Mouse (Mus musculus) kidney, adult 2 months (tissue): ENCODE results near the gene Cbr4. TPM values are rescaled to one million over a fixed set of nuclear protein-coding genes. Genes with fewer than 3 reads are reported as not detected.
A peak's percentile ranks its signal among the peaks of the same experiment; 100 is the strongest.

ENCODE experiments used
- DNase-seq: peaks from one replicate; pipeline ENCODE4 v3.0.0; 2021
- H3K27ac ChIP-seq: fragments of 200-500 bp; 2 replicates; pipeline ENCODE4 v1.5.1; 2012; ENCODE audit warnings: low read depth, low read length, control low read depth, inconsistent platforms; ENCODE audit not compliant: insufficient read depth
- H3K27me3 ChIP-seq: fragments of 200-500 bp; replicated peaks from 2 replicates; pipeline ENCODE4 v1.6.1; 2012; ENCODE audit warnings: mild to moderate bottlenecking, moderate library complexity, low read length, inconsistent platforms; ENCODE audit not compliant: control insufficient read depth, insufficient read depth
- H3K36me3 ChIP-seq: fragments of 200-500 bp; 2 replicates; pipeline ENCODE4 v1.6.1; 2012; ENCODE audit warnings: mild to moderate bottlenecking, moderate library complexity, low read length, inconsistent platforms; ENCODE audit not compliant: control insufficient read depth, insufficient read depth
- H3K4me1 ChIP-seq: fragments of 200-500 bp; 2 replicates; pipeline ENCODE4 v1.6.1; 2011; ENCODE audit warnings: low read length; ENCODE audit not compliant: control insufficient read depth, insufficient read depth
- H3K4me3 ChIP-seq: fragments of 200-500 bp; 2 replicates; pipeline ENCODE4 v1.5.1; 2011; ENCODE audit warnings: mild to moderate bottlenecking, low read depth, low read length, control low read depth; ENCODE audit not compliant: insufficient read depth
- CTCF ChIP-seq: fragments of 200-500 bp; conservative IDR thresholded peaks from 2 replicates; pipeline ENCODE4 v1.5.1; 2011; ENCODE audit warnings: low read depth, mild to moderate bottlenecking, control low read depth, low read length, moderate library complexity, mixed read lengths; ENCODE audit not compliant: insufficient read depth, insufficient read length
- POLR2A ChIP-seq: fragments of 200-500 bp; IDR thresholded peaks from one replicate; pipeline ENCODE4 v1.6.1; 2011; ENCODE audit warnings: low read depth, low read length, control low read depth
- WGBS: fragments of 180-500 bp; shearing (Covaris S2); methylation state at CpG from one replicate; pipeline ENCODE4 v1.1.7; 2018; 5-methylcytosine and 5-hydroxymethylcytosine counted together
- polyA plus RNA-seq: library from polyadenylated mRNA; depleted of rRNA; stranded (reverse); fragments of >200 nt; gene quantifications from 2 replicates; pipeline ENCODE4 v1.2.3, GENCODE M21; 2012

The Cbr4 gene
- polyA plus RNA-seq, 1 experiment: 18.1 TPM

DNA sequence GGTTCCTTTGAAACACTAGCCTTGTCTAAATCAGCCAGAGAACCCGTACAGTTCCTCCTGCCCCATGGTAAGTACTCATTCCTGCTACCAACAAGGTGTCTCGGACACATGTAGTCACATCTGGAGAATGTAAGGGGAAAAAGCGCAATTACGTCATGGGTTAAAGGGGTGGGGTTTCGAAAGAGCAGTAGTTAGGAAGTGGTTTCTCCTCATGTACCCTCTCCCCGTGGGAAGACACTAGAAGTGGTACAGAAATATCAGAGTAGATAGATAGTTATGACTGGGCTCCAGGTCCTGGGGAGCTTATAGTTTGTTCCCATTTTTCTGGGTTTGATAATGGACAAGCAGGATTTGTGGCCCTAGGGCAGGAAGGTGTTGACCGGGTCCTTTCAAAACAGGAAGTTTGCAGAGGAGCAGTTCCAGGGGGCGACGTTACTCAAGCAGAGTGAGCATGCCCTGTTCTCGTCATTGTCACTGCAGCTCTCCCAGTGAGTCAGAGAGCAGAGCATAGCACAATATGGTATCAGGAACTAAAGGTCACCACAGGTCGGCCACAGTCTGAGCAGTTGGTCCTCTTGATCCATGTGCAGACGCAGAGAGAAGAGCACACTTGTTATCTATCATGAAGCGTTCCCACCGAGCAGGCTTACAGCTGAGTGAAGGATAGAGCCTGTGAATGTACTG lies 30.1 kb downstream of the Cbr4 start:
- Histone ChIP-seq H3K4me3 (no peak overlapping the region), H3K27me3 (no peaks in the 10 kb centered on the region), H3K4me1 (no peaks in the 10 kb centered on the region), H3K27ac (no peak overlapping the region), H3K36me3 (no peaks in the 10 kb centered on the region; the same call in 1 of the 2 replicates)
- peak; percentile 24 for DNase-seq
- no peak for TF ChIP-seq CTCF
- no peak for TF ChIP-seq POLR2A
- WGBS: 64% methylated on average over 14 of the region's 14 CpGs

DNA sequence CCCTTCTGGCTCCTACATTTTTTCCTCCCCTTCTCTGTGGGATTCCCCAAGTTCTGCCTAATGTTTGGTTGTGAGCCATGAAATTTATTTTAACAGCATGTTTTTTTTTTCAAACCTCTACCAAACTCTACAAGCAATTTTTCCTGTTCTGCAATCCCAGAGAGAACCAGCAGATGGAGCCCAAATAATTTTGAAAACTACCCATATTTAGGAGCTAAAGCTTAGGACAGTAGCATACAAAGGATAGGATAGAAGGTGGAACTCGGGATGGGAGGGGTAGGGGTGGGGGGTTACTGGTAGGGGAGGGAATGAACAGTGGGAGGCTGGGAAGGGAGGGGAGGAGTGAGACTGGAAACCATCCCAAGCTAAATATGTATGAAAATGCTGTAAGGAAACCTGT lies 34.6 kb downstream of the Cbr4 start:
- Histone ChIP-seq H3K4me3 (no peak overlapping the region), H3K27me3 (no peaks in the 10 kb centered on the region), H3K36me3 (no peaks in the 10 kb centered on the region; the same call in 1 of the 2 replicates), H3K4me1 (no peaks in the 10 kb centered on the region), H3K27ac (no peak overlapping the region)
- TF ChIP-seq CTCF: no peak
- TF ChIP-seq POLR2A: no peak
- DNase-seq: peak; percentile 27
- WGBS: 2% methylated on average over 1 of the region's 1 CpGs

DNA sequence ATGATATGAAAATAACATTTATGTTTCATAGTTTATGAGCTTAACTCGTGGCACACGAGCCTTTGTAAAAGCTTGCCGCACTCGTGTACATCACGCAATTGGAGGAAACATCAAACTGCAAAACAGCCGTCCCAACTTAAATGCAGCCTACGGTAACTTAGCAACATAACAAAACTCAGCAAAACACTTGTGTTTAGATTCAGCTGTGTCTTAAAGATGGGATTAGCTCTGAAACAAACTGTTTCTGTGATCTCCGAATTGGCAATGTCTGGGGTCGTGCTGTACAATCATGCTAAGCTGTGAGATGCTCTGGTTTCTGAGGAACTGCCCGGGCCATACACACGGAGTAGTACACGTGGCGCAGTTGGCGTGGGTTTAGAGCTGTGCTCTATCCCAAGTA lies 39.5 kb downstream of the Cbr4 start:
- Histone ChIP-seq H3K36me3 (peaks cover 2% of the 10 kb centered on the region; the same call in 1 of the 2 replicates), H3K4me3 (no peak overlapping the region), H3K27me3 (no peaks in the 10 kb centered on the region), H3K27ac (no peak overlapping the region), H3K4me1 (no peaks in the 10 kb centered on the region)
- DNase-seq: no peak
- TF ChIP-seq CTCF (no peak), POLR2A (no peak)
- 90% methylated on average over 14 of the region's 14 CpGs for WGBS

DNA sequence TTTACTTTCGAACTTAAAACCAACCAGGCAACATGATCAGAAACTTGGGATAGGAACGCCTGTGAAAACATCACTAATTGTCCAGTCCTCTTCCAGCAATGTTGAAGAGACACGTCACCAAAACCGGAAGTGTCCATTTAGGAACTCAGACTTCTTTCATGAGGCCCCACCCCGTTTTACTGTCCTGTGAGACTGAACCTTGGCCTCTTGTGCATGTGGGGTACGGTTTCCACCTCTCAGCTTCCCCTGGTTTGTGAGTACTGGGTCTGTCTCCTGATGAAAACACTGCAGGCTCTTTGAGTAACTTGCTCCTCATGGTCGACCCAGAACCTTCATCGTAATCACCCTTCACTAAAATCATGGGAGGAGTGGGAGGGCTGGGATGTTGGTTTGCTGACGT lies 40.7 kb downstream of the Cbr4 start:
- Histone ChIP-seq H3K27me3 (no peaks in the 10 kb centered on the region), H3K36me3 (peaks cover 2% of the 10 kb centered on the region; the same call in 1 of the 2 replicates), H3K27ac (no peak overlapping the region), H3K4me1 (no peaks in the 10 kb centered on the region), H3K4me3 (no peak overlapping the region)
- no peak for DNase-seq
- WGBS: 74% methylated on average over 9 of the region's 9 CpGs
- no peak for TF ChIP-seq POLR2A
- no peak for TF ChIP-seq CTCF

DNA sequence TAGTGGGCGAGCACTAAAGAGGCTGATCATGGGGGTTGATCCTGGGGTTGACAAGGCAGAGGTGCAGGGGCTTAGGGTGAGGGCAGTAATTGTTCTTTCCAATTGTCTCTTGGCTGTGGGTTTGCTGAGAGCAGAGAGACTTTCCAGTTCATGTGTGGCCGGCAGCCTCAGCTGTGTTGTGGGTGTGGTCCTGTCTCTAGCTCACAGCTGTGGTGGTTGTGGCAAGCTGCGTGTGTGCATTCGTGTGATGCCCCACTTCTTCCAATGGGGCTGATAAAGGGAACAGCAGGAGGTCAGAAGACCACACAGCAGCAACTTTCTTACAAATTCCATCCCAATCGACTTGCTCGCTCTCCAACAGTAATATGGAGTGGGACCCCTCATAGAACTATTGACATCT lies 41.1 kb downstream of the Cbr4 start:
- Histone ChIP-seq H3K36me3 (peaks cover 2% of the 10 kb centered on the region; the same call in 1 of the 2 replicates), H3K27ac (no peak overlapping the region), H3K27me3 (no peaks in the 10 kb centered on the region), H3K4me3 (no peak overlapping the region), H3K4me1 (no peaks in the 10 kb centered on the region)
- no peak for DNase-seq
- WGBS: 78% methylated on average over 6 of the region's 6 CpGs
- TF ChIP-seq CTCF (no peak), POLR2A (no peak)

DNA sequence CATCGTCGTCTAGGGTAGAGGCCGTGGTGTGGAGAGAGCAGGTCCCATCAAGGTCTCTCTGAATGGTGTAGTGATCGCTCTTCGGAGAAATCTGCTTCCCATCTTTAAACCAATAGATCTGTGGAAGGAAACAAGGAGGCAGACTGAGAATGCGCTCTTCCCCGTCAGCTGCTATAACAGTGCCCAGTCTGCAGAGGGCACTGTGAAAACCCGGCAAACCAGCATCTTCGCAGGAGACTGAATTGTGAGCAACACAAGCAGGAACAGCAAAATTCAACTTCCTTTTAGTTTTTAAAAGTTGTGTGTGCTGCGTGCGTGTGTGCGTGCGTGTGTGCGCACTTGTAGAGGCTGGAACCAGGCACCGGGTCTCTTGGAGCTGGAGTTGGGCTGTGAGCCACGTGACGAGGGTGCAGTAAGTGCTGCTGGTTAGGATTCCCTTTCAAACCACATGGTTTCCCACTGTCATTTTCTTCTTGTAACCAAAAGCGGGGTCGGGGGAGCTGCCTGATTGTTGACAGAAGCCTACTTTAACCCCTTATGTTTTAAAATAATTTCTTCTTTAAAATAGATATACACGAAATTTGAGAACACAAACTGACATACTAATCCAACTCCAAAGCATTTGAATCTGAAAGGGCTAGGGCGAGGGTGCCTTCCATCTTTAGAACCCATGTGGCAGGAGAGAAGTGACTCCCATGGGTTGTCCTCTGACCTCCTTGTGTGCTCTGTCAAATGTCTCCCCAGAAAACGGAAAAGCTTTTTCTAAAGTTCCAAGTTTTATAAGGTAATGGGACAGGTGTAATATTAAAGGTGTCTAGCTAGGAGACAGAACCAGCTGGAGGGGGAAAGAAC lies 44.6 kb downstream of the Cbr4 start:
- DNase-seq: no peak
- Histone ChIP-seq H3K4me1 (no peaks in the 10 kb centered on the region; the same call in 1 of the 2 replicates), H3K27me3 (no peaks in the 10 kb centered on the region), H3K27ac (no peak overlapping the region), H3K36me3 (peaks cover 2% of the 10 kb centered on the region; the same call in 1 of the 2 replicates), H3K4me3 (no peak overlapping the region)
- 77% methylated on average over 22 of the region's 22 CpGs for WGBS
- peak; percentile 43 for TF ChIP-seq CTCF
- TF ChIP-seq POLR2A: no peak

DNA sequence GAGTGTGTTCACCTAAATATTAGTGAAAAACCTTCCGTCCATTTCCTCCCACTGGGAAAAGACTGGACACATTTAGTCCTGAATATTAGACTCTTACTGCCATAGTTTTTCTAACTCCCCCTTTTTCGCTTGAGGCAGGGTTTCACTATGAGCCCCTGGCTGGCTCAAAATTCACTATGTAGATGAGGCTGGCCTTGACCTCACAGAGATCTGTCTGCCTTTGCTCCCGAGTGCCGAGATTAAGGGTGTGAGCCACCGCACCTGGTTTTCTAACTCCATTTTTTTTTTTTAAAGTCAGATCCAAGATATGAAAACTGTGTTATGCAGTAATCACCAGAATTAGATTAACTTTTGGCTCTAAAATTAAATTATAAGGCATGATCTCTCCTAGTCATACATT lies 45.3 kb downstream of the Cbr4 start:
- Histone ChIP-seq H3K27ac (no peak overlapping the region), H3K27me3 (no peaks in the 10 kb centered on the region), H3K4me3 (no peak overlapping the region), H3K4me1 (no peaks in the 10 kb centered on the region; the same call in 1 of the 2 replicates), H3K36me3 (no peaks in the 10 kb centered on the region; the same call in 1 of the 2 replicates)
- TF ChIP-seq CTCF (no peak), POLR2A (no peak)
- 78% methylated on average over 5 of the region's 5 CpGs for WGBS
- no peak for DNase-seq
